Mouse (Mus musculus) embryonic facial prominence, embryonic 15.5 days (tissue): ENCODE measurements around the gene Ttc28. TPM values are rescaled to one million over a fixed set of nuclear protein-coding genes. Genes with fewer than 3 reads are reported as not detected.
"Not testable (repeated sequence)": the region's sequence is repeated elsewhere in the genome, so short reads cannot be mapped to it uniquely, and the experiment has no call there.

ENCODE experiments used
- ATAC-seq: fragments of 200-750 bp; cut with Nextera tagmentation; 2 replicates; pipeline ENCODE4 v1.8.0; 2017; ENCODE audit warnings: low read depth, moderate TSS enrichment; ENCODE audit not compliant: insufficient number of reproducible peaks, low FRiP score, low TSS enrichment
- H3K27ac ChIP-seq: fragments of 300-500 bp; sonication (generic); replicated peaks from 2 replicates; pipeline ENCODE4 v1.5.1; 2015; ENCODE audit warnings: mild to moderate bottlenecking, inconsistent platforms
- H3K27me3 ChIP-seq: fragments of 300-500 bp; sonication (generic); 2 replicates; pipeline ENCODE4 v1.6.1; 2015; ENCODE audit warnings: inconsistent platforms
- H3K36me3 ChIP-seq: fragments of 300-500 bp; sonication (generic); 2 replicates; pipeline ENCODE4 v1.6.1; 2015; ENCODE audit warnings: mild to moderate bottlenecking, inconsistent platforms
- H3K4me1 ChIP-seq: fragments of 300-500 bp; sonication (generic); 2 replicates; pipeline ENCODE4 v1.6.1; 2015; ENCODE audit warnings: inconsistent platforms
- H3K4me2 ChIP-seq: fragments of 300-500 bp; sonication (generic); replicated peaks from 2 replicates; pipeline ENCODE4 v1.6.1; 2015; ENCODE audit warnings: mild to moderate bottlenecking, inconsistent platforms
- H3K4me3 ChIP-seq: fragments of 300-500 bp; sonication (generic); replicated peaks from 2 replicates; pipeline ENCODE4 v1.5.1; 2015; ENCODE audit warnings: mild to moderate bottlenecking, inconsistent platforms
- H3K9ac ChIP-seq: fragments of 300-500 bp; sonication (generic); 2 replicates; pipeline ENCODE4 v1.6.1; 2015; ENCODE audit warnings: inconsistent platforms
- H3K9me3 ChIP-seq: fragments of 300-500 bp; sonication (generic); replicated peaks from 2 replicates; pipeline ENCODE4 v1.6.1; 2016; ENCODE audit warnings: inconsistent platforms
- WGBS: fragments of 180-500 bp; shearing (Covaris S2); methylation state at CpG from one replicate; pipeline ENCODE4 v1.1.7; 2015; 5-methylcytosine and 5-hydroxymethylcytosine counted together
- polyA plus RNA-seq: library from polyadenylated mRNA; unstranded; fragments of >200 nt; fragmentation: Nextera tagmentation; extraction: Ambion mirVana; gene quantifications from 2 replicates; pipeline ENCODE4 v1.2.1, GENCODE M21; 2015

The Ttc28 gene
- polyA plus RNA-seq, 1 experiment from 2014 or later = 12.7 TPM

DNA sequence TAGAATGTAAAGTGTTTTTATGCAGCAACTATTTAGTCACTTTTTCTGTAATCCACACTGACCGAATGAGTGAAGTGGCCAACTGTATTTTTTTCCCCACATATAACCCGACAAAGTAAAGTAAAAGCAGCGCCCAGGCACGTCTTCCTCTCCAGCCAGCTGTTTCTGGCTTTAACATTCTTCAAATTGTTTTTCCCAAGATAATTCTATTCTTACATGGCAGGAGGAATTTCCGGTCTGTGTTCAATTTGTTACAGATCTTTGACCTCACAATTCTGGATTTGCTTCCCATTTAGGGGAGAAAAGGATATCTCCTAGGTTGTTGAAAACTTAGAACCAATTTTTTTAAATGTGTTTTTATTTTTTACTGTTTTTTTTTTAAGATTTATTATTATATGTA lies 22.5 kb upstream of the Ttc28 start:
- Histone ChIP-seq H3K4me3 (no peak overlapping the region), H3K27ac (0 out of 2 replicates have a peak overlapping the region, but pooled peaks have one; percentile 34), H3K4me2 (no peak overlapping the region), H3K4me1 (no peaks in the 10 kb centered on the region), H3K9ac (no peak overlapping the region), H3K27me3 (no peaks in the 10 kb centered on the region), H3K9me3 (no peaks in the 10 kb centered on the region), H3K36me3 (peaks cover 11% of the 10 kb centered on the region; the same call in 1 of the 2 replicates)
- no peak for ATAC-seq
- 22% methylated on average over 5 of the region's 5 CpGs for WGBS

GRCm38 (mm10) chr5:110859013-110859650 lies 20.5 kb upstream of the Ttc28 start:
- Histone ChIP-seq H3K36me3 (peaks cover 19% of the 10 kb centered on the region), H3K4me3 (0 out of 2 replicates have a peak overlapping the region, but pooled peaks have one; percentile 10), H3K4me2 (no peak overlapping the region), H3K4me1 (no peaks in the 10 kb centered on the region), H3K27ac (peak overlapping the region; percentile 78), H3K9me3 (no peaks in the 10 kb centered on the region), H3K27me3 (no peaks in the 10 kb centered on the region), H3K9ac (no peak overlapping the region)
- ATAC-seq = 0 out of 2 replicates have a peak, but pooled peaks have one; percentile 43
- 52% methylated on average over 13 of the region's 13 CpGs for WGBS

DNA sequence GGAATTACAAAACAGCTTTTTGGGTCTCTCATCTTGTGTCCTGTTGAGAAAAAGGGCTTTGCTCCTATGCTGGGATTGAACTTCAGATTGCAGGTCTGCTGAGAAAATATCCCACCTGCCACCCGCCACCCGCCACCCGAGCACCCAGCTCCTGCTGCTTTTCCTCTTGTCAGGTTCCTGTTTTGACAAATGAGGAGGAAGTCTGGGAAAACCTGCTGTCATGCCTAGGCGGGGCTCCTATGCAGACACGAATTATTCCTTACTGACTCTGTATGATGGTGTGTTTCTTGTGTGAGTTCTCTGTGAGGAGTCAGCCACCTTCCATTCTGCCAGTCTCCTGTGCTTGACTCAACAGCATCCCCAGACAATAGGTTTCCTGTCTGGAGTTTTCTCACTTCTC lies 19.2 kb upstream of the Ttc28 start:
- Histone ChIP-seq H3K4me1 (no peaks in the 10 kb centered on the region), H3K4me3 (no peak overlapping the region), H3K4me2 (no peak overlapping the region), H3K9me3 (no peaks in the 10 kb centered on the region), H3K27ac (no peak overlapping the region), H3K27me3 (no peaks in the 10 kb centered on the region), H3K36me3 (peaks cover 19% of the 10 kb centered on the region), H3K9ac (no peak overlapping the region)
- no peak for ATAC-seq
- WGBS = 86% methylated on average over 5 of the region's 5 CpGs

- peaks cover 8% of the 10 kb centered on the region; the same call in 1 of the 2 replicates for H3K4me1 ChIP-seq
- H3K27ac ChIP-seq = no peak overlapping the region
- ATAC-seq = no peak
- H3K9ac ChIP-seq = no peak overlapping the region
- whole genome bisulfite sequencing = 67% methylated on average over 4 of the region's 4 CpGs
- H3K36me3 ChIP-seq = peaks cover 15% of the 10 kb centered on the region; the same call in 1 of the 2 replicates
- H3K27me3 ChIP-seq = no peaks in the 10 kb centered on the region
- no peak overlapping the region for H3K4me3 ChIP-seq
- no peak overlapping the region for H3K4me2 ChIP-seq
- H3K9me3 ChIP-seq = no peaks in the 10 kb centered on the region
Observed at GRCm38 (mm10) chr5:110868460-110868859, 11.1 kb upstream of the Ttc28 start.

GRCm38 (mm10) chr5:110869242-110869669 lies 10.3 kb upstream of the Ttc28 start:
- Histone ChIP-seq H3K4me3 (no peak overlapping the region), H3K36me3 (peaks cover 11% of the 10 kb centered on the region; the same call in 1 of the 2 replicates), H3K27ac (0 out of 2 replicates have a peak overlapping the region, but pooled peaks have one; percentile 2), H3K4me1 (peaks cover 8% of the 10 kb centered on the region; the same call in 1 of the 2 replicates), H3K27me3 (no peaks in the 10 kb centered on the region), H3K4me2 (no peak overlapping the region), H3K9me3 (no peaks in the 10 kb centered on the region), H3K9ac (no peak overlapping the region)
- ATAC-seq = no peak
- WGBS = 61% methylated on average over 8 of the region's 8 CpGs

GRCm38 (mm10) chr5:110873160-110873559 lies 6.4 kb upstream of the Ttc28 start:
- WGBS = 89% methylated on average over 6 of the region's 6 CpGs
- Histone ChIP-seq H3K4me2 (no peak overlapping the region), H3K36me3 (peaks cover 11% of the 10 kb centered on the region; the same call in 1 of the 2 replicates), H3K27ac (no peak overlapping the region), H3K27me3 (no peaks in the 10 kb centered on the region), H3K4me1 (peaks cover 16% of the 10 kb centered on the region; the same call in 1 of the 2 replicates), H3K4me3 (no peak overlapping the region), H3K9me3 (no peaks in the 10 kb centered on the region), H3K9ac (no peak overlapping the region)
- no peak for ATAC-seq

DNA sequence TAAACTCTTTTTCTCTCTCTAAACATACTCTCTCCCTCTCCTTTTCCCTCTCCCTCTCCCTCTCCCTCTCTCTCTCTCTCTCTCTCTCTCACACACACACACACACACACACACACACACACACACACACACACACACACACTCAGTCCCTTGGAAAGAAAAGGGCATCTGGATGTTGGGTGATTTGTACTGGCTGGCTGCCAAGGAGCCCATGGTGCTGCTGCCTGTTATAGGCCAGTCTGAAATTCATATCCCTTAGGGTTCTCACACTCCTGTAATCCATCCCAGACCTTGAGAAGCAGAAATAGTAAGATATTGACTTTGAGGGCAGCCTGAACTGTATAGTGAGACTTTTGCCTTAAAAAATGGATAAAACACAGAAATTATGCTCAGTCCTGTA lies 4.9 kb upstream of the Ttc28 start:
- H3K9ac ChIP-seq = no peak overlapping the region
- H3K27me3 ChIP-seq = no peaks in the 10 kb centered on the region
- H3K36me3 ChIP-seq = peaks cover 11% of the 10 kb centered on the region; the same call in 1 of the 2 replicates
- ATAC-seq = no peak
- H3K4me1 ChIP-seq = peaks cover 19% of the 10 kb centered on the region
- no peak overlapping the region for H3K27ac ChIP-seq
- no peak overlapping the region for H3K4me3 ChIP-seq
- H3K4me2 ChIP-seq = no peak overlapping the region
- H3K9me3 ChIP-seq = no peaks in the 10 kb centered on the region

DNA sequence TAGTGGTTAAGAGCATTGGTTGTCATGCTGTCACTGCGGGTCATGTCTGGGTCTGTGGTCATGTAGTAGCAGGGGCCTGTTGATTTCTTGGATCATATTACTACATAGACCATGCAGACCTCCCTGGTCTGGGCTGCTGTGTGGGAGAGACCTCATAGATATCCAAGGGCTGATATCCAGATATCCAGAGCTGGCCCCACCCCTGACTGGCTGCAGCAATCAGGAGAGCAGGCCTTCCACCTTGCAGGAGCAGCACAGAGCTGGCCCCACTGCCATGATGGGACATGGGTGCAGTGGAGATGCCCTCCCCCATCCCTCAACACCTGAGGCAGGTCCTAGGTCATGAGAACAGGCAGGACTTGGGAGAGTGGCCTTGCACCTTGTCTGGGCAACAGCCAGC lies 4.3 kb upstream of the Ttc28 start:
- no peak for ATAC-seq
- Histone ChIP-seq H3K27ac (no peak overlapping the region), H3K27me3 (no peaks in the 10 kb centered on the region), H3K9ac (no peak overlapping the region), H3K4me1 (peaks cover 22% of the 10 kb centered on the region), H3K36me3 (peaks cover 7% of the 10 kb centered on the region; the same call in 1 of the 2 replicates), H3K9me3 (no peaks in the 10 kb centered on the region), H3K4me2 (no peak overlapping the region), H3K4me3 (no peak overlapping the region)
- 62% methylated on average over 1 of the region's 1 CpGs for WGBS

- Histone ChIP-seq H3K27ac (no peak overlapping the region), H3K9me3 (no peaks in the 10 kb centered on the region), H3K4me3 (no peak overlapping the region), H3K4me2 (no peak overlapping the region), H3K36me3 (0 out of 2 replicates have a peak, but pooled peaks cover 5% of the 10 kb centered on the region), H3K9ac (no peak overlapping the region), H3K4me1 (peaks cover 19% of the 10 kb centered on the region), H3K27me3 (no peaks in the 10 kb centered on the region)
- WGBS = 86% methylated on average over 5 of the region's 5 CpGs
- no peak for ATAC-seq
Observed at GRCm38 (mm10) chr5:110877666-110878505, 1.7 kb upstream of the Ttc28 start.

GRCm38 (mm10) chr5:110878526-110878925 lies 1.1 kb upstream of the Ttc28 start:
- H3K27me3 ChIP-seq, H3K27ac ChIP-seq, H3K36me3 ChIP-seq, H3K4me2 ChIP-seq, H3K9me3 ChIP-seq, ATAC-seq, H3K9ac ChIP-seq, H3K4me3 ChIP-seq: not testable (repeated sequence)
- 95% methylated on average over 1 of the region's 1 CpGs for WGBS
- peaks cover 19% of the 10 kb centered on the region for H3K4me1 ChIP-seq

DNA sequence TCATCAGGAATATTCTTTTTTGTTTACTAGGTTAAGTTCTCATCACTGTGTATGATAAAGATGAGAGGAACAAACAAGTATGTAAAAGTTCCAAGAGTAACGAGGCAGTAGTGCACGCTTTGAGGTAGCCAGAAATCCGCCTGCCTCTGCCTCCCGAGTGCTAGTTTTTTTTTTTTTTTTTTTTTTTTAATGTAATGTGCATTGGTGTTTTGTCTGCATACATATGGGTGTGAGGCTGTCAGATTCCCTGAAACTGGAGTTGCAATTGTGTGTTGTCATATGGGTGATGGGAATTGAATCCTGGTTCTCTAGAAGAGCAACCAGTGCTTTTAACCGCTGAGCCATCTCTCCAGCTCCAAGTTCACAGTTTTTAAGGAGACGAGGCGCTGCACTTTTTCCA lies 561 bp upstream of the Ttc28 start:
- Histone ChIP-seq H3K9me3 (no peaks in the 10 kb centered on the region), H3K27ac (peak overlapping the region; percentile 85), H3K36me3 (0 out of 2 replicates have a peak, but pooled peaks cover 3% of the 10 kb centered on the region), H3K4me2 (peak overlapping the region; percentile 87), H3K27me3 (no peaks in the 10 kb centered on the region), H3K4me3 (peak overlapping the region; percentile 88), H3K9ac (peak overlapping the region; percentile 81), H3K4me1 (peaks cover 19% of the 10 kb centered on the region)
- 61% methylated on average over 7 of the region's 7 CpGs for WGBS
- ATAC-seq = no peak
